Mouse (Mus musculus) myocyte (in vitro differentiated cells): ENCODE results near the gene Arl6ip5. TPM values are rescaled to one million over a fixed set of nuclear protein-coding genes. Genes with fewer than 3 reads are reported as not detected.

Source experiments
- H3K27me3 ChIP-seq: one replicate; pipeline ENCODE4 v1.6.1; 2011; ENCODE audit not compliant: control insufficient read depth, insufficient read depth, insufficient read length
- H3K36me3 ChIP-seq: one replicate; pipeline ENCODE4 v1.6.1; 2011; ENCODE audit not compliant: control insufficient read depth, insufficient read depth
- H3K4me2 ChIP-seq: one replicate; pipeline ENCODE4 v1.6.1; 2011; ENCODE audit warnings: low read depth, control low read depth
- H3K4me3 ChIP-seq: one replicate; pipeline ENCODE4 v1.5.1; 2011; ENCODE audit warnings: mild to moderate bottlenecking, control low read depth, moderate library complexity
- H3K79me2 ChIP-seq: one replicate; pipeline ENCODE4 v1.6.1; 2011; ENCODE audit not compliant: control insufficient read depth, insufficient read depth
- H3ac ChIP-seq: one replicate; pipeline ENCODE4 v1.6.1; 2011; ENCODE audit not compliant: control insufficient read depth, insufficient read length
- E2F4 ChIP-seq: IDR thresholded peaks from one replicate; pipeline ENCODE4 v1.6.1; 2011; ENCODE audit warnings: mild to moderate bottlenecking, control low read depth, moderate library complexity; ENCODE audit not compliant: insufficient read depth
- MAX ChIP-seq: IDR thresholded peaks from one replicate; pipeline ENCODE4 v1.6.1; 2011; ENCODE audit warnings: low read depth, mild to moderate bottlenecking, control low read depth
- MYOG ChIP-seq, 3 experiments: IDR thresholded peaks; one replicate each; pipeline ENCODE4 v1.6.1; 2011; ENCODE audit warnings: control low read depth in 2 of 3, low read depth in 2 of 3, mild to moderate bottlenecking in 2 of 3; ENCODE audit not compliant: insufficient read length in 2 of 3, control insufficient read depth in 1 of 3, insufficient read depth in 1 of 3
- POLR2A ChIP-seq: IDR thresholded peaks from one replicate; pipeline ENCODE4 v1.6.1; 2011; ENCODE audit warnings: low read depth, mild to moderate bottlenecking, control low read depth, moderate library complexity; ENCODE audit not compliant: insufficient read length
- POLR2AphosphoS2 ChIP-seq: IDR thresholded peaks from one replicate; pipeline ENCODE4 v1.6.1; 2011; ENCODE audit warnings: low read depth, control low read depth; ENCODE audit not compliant: insufficient read length
- TCF12 ChIP-seq: IDR thresholded peaks from one replicate; pipeline ENCODE4 v1.6.1; 2011; ENCODE audit warnings: mild to moderate bottlenecking, control low read depth; ENCODE audit not compliant: poor library complexity, insufficient read depth, severe bottlenecking
- TCF3 ChIP-seq: IDR thresholded peaks from one replicate; pipeline ENCODE4 v1.6.1; 2011; ENCODE audit warnings: low read depth, control low read depth; ENCODE audit not compliant: insufficient read length
- polyA plus RNA-seq: library from polyadenylated mRNA; unstranded; fragments of >200 nt; fragmentation: generic; extraction: Trizol; gene quantifications from one replicate; pipeline ENCODE4 v1.2.1, GENCODE M21; 2012; ENCODE audit warnings: missing spikeins

Gene Arl6ip5
- polyA plus RNA-seq, 1 experiment: 750 TPM

GRCm38 (mm10) chr6:97278878-97279277, 68.4 kb downstream of the Arl6ip5 start:
- peaks cover 5% of the 10 kb centered on the region for H3K27me3 ChIP-seq
- TF ChIP-seq MAX: no peak
- no peak for TF ChIP-seq E2F4
- no peak for TF ChIP-seq MYOG (IDR thresholded peaks at IDR 0.05; ENCODE audit: control insufficient read depth in 1 of 3, insufficient read depth in 1 of 3, insufficient read length in 2 of 3, low read depth in 2 of 3)
- TF ChIP-seq POLR2A: no peak
- no peak for TF ChIP-seq POLR2AphosphoS2
- TF ChIP-seq TCF12: no peak
- no peak for TF ChIP-seq TCF3
- H3K4me3 ChIP-seq: no peak overlapping the region
- H3K4me2 ChIP-seq: no peak overlapping the region
- H3K36me3 ChIP-seq: no peaks in the 10 kb centered on the region
- no peaks in the 10 kb centered on the region for H3K79me2 ChIP-seq
- H3ac ChIP-seq: no peak overlapping the region

Other genes starting within 250 kb of the Arl6ip5 start
- gene Fam19a4, start 150.3 kb upstream of the Arl6ip5 start, polyA plus RNA-seq: not detected
- 4.4 TPM for gene Eogt, start 61.5 kb upstream of the Arl6ip5 start, polyA plus RNA-seq
- gene Tmf1, start 31.6 kb upstream of the Arl6ip5 start, polyA plus RNA-seq: 11.7 TPM
- 43.7 TPM for gene Uba3, start 5.0 kb upstream of the Arl6ip5 start, polyA plus RNA-seq
- gene Lmod3, start 42.1 kb downstream of the Arl6ip5 start, polyA plus RNA-seq: 55.6 TPM